ENCODE assay signal across 17 mouse cellular contexts in the genomic region with DNA sequence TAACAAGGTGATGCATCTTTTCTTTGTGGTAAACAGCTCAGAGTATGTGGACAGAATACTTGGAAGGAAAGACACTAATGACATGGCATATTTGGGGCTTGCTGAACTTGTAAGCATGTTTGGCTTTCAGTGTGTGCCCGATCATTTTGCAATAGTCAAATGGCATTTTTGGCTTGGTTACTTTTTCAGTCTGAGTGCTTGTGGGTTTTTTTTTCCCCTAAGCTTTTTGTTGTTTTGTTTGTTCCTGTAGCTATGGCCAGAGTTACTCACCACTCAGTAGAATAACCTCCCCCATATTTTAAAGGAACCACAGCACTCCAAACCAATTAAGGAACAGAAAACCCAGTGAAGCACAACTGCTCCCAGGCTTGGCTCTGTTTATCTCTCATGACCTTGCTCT.
DNase-seq lines count a peak whose midpoint lies in the region; ATAC-seq and TF ChIP-seq lines count a peak whose summit lies in the region.
"Had no signal": no experiment of that assay in that cellular context is flagged by ENCODE, and none has a peak within 500 bp of the region (broad histone marks: within the 10 kb centered on the region; RNA-seq: fewer than 3 reads in every experiment).

No protein-coding gene starts in this region.

- peak; percentile 65 for ATAC-seq in lung, postnatal 0 days
- ATAC-seq: intestine, embryonic 15.5 days; midbrain, embryonic 16.5 days had no signal

- no peak overlapping the region for H3K4me2 ChIP-seq in lung, postnatal 0 days (replicated peaks; ENCODE audit: low read depth, low read length)
- H3K4me2 ChIP-seq: intestine, embryonic 15.5 days; limb, embryonic 12.5 days; neural tube, embryonic 15.5 days had no signal

- H3K9me3 ChIP-seq in lung, postnatal 0 days (ENCODE audit: low read length): no peaks in the 10 kb centered on the region
- H3K9me3 ChIP-seq: intestine, embryonic 15.5 days; neural tube, embryonic 15.5 days had no signal

- H3K9ac ChIP-seq in lung, postnatal 0 days (replicated peaks; ENCODE audit: low read depth): no peak overlapping the region
- H3K9ac ChIP-seq: intestine, embryonic 15.5 days; limb, embryonic 12.5 days; neural tube, embryonic 15.5 days had no signal

- no peaks in the 10 kb centered on the region for H3K4me1 ChIP-seq in lung, postnatal 0 days (ENCODE audit: insufficient read depth, low read depth, low read length)
- H3K4me1 ChIP-seq in lung, adult 2 months (ENCODE audit: control insufficient read depth, insufficient read depth, low read length): peaks cover 8% of the 10 kb centered on the region
- H3K4me1 ChIP-seq: intestine, embryonic 15.5 days; limb, embryonic 12.5 days; neural tube, embryonic 15.5 days had no signal

- H3K4me3 ChIP-seq in lung, postnatal 0 days (ENCODE audit: low read depth, low read length): no peak overlapping the region
- no peak overlapping the region for H3K4me3 ChIP-seq in lung, adult 2 months (replicated peaks; ENCODE audit: extremely low read depth, low read depth, low read length)
- H3K4me3 ChIP-seq: intestine, embryonic 15.5 days; limb, embryonic 12.5 days; neural tube, embryonic 15.5 days had no signal

- WGBS in lung, postnatal 0 days: 81% methylated on average over 1 of the region's 1 CpGs
- WGBS in lung, adult 2 months: 30% methylated on average over 1 of the region's 1 CpGs

- H3K27ac ChIP-seq in lung, postnatal 0 days (ENCODE audit: low read length): no peak overlapping the region
- H3K27ac ChIP-seq: intestine, embryonic 15.5 days; limb, embryonic 12.5 days; neural tube, embryonic 15.5 days had no signal

- no peak for TF ChIP-seq POLR2A in lung, adult 2 months (IDR thresholded peaks at IDR 0.05; ENCODE audit: borderline replicate concordance, extremely low read depth, low read depth, low read length)

- no peak for TF ChIP-seq CTCF in lung, postnatal 0 days (IDR thresholded peaks at IDR 0.05)
- no peak for TF ChIP-seq CTCF in lung, adult 2 months (IDR thresholded peaks at IDR 0.05; ENCODE audit: insufficient read depth, low read length)

- no peaks in the 10 kb centered on the region for H3K27me3 ChIP-seq in lung, postnatal 0 days (replicated peaks; ENCODE audit: insufficient read depth, low read length)
- H3K27me3 ChIP-seq: intestine, embryonic 15.5 days; limb, embryonic 12.5 days; neural tube, embryonic 15.5 days had no signal

- no peaks in the 10 kb centered on the region for H3K36me3 ChIP-seq in lung, postnatal 0 days (ENCODE audit: insufficient read depth, low read length)
- H3K36me3 ChIP-seq: intestine, embryonic 15.5 days; limb, embryonic 12.5 days; neural tube, embryonic 15.5 days had no signal

- DNase-seq in gastrocnemius, adult 18-20 months (ENCODE audit: low spot score): peak; percentile 10
- no peak for DNase-seq in gastrocnemius, postnatal 4 days (ENCODE audit: low spot score in 2 of 2)
- DNase-seq in lung, postnatal 0 days (ENCODE audit: low spot score): peak; percentile 72
- no peak for DNase-seq in lung, adult 2 months
- DNase-seq in gonadal fat pad, adult 2 months (ENCODE audit: low read depth): peak; percentile 28
- peak; percentile 32 for DNase-seq in skeletal muscle tissue, adult 2 months (ENCODE audit: low read depth, low spot score)
- no peak for DNase-seq in spleen, postnatal 4 days (ENCODE audit: low spot score in 2 of 2)
- DNase-seq in natural killer cell, adult 2 months (ENCODE audit: low spot score in 2 of 2): no peak
- DNase-seq: cerebellum, adult 11 months; embryo, embryonic 11 days; gastrocnemius, postnatal 14 days; kidney, postnatal 25 days; thymus, postnatal 25 days had no signal

- TF ChIP-seq EP300 in lung, postnatal 0 days (IDR thresholded peaks at IDR 0.05): peak; percentile 73; the same call in 1 of the 2 replicates

Comparison
In these comparisons a context has a peak if more than half of its experiments do, and no peak if none do; other contexts are left out.
1. DNase-seq: peak in gastrocnemius, adult 18-20 months (single experiment), lung, postnatal 0 days (single experiment), gonadal fat pad, adult 2 months (single experiment) and skeletal muscle tissue, adult 2 months (single experiment); none in gastrocnemius, postnatal 4 days (0 of 2), lung, adult 2 months (single experiment), spleen, postnatal 4 days (0 of 2) and natural killer cell, adult 2 months (0 of 2).